Mouse (Mus musculus) heart, embryonic 16.5 days (tissue): ENCODE data around the gene Gm45753. TPM values are rescaled to one million over a fixed set of nuclear protein-coding genes. Genes with fewer than 3 reads are reported as not detected.

ENCODE experiments used
- ATAC-seq: fragments of 200-750 bp; cut with Nextera tagmentation; replicated peaks from 2 replicates; pipeline ENCODE4 v1.8.0; 2017; ENCODE audit warnings: moderate number of reproducible peaks; ENCODE audit not compliant: insufficient read depth, low FRiP score; ENCODE audit errors: extremely low read depth
- H3K27ac ChIP-seq: fragments of 300-500 bp; sonication (generic); 2 replicates; pipeline ENCODE4 v1.5.1; 2014; ENCODE audit warnings: mild to moderate bottlenecking, low read length, control low read depth, moderate library complexity
- H3K27me3 ChIP-seq: fragments of 300-500 bp; sonication (generic); 2 replicates; pipeline ENCODE4 v1.6.1; 2014; ENCODE audit warnings: low read length, mixed read lengths; ENCODE audit not compliant: control insufficient read depth, insufficient read depth
- H3K36me3 ChIP-seq: fragments of 300-500 bp; sonication (generic); 2 replicates; pipeline ENCODE4 v1.6.1; 2014; ENCODE audit not compliant: control insufficient read depth, insufficient read depth
- H3K4me1 ChIP-seq: fragments of 300-500 bp; sonication (generic); 2 replicates; pipeline ENCODE4 v1.6.1; 2014; ENCODE audit warnings: low read length, mixed read lengths; ENCODE audit not compliant: control insufficient read depth, insufficient read depth
- H3K4me2 ChIP-seq: fragments of 300-500 bp; sonication (generic); 2 replicates; pipeline ENCODE4 v1.6.1; 2014; ENCODE audit warnings: low read depth, mild to moderate bottlenecking, control low read depth, low read length
- H3K4me3 ChIP-seq: fragments of 300-500 bp; sonication (generic); 2 replicates; pipeline ENCODE4 v1.5.1; 2014; ENCODE audit warnings: mild to moderate bottlenecking, control low read depth, low read length
- H3K9ac ChIP-seq: fragments of 300-500 bp; sonication (generic); 2 replicates; pipeline ENCODE4 v1.6.1; 2014; ENCODE audit warnings: low read length, control low read depth
- H3K9me3 ChIP-seq: fragments of 300-500 bp; sonication (generic); replicated peaks from 2 replicates; pipeline ENCODE4 v1.6.1; 2016; ENCODE audit warnings: low read length; ENCODE audit not compliant: control insufficient read depth
- WGBS: fragments of 180-500 bp; shearing (Covaris S2); extraction: QIAGEN DNeasy Blood & Tissue Kit; methylation state at CpG from one replicate; pipeline ENCODE4 v1.1.7; 2014; 5-methylcytosine and 5-hydroxymethylcytosine counted together
- polyA plus RNA-seq: library from polyadenylated mRNA; unstranded; fragments of >200 nt; fragmentation: Nextera tagmentation; extraction: Ambion mirVana; gene quantifications from 2 replicates; pipeline ENCODE4 v1.2.1, GENCODE M21; 2015

Gm45753 gene
- polyA plus RNA-seq, 1 experiment from 2014 or later = 0.11 TPM

DNA sequence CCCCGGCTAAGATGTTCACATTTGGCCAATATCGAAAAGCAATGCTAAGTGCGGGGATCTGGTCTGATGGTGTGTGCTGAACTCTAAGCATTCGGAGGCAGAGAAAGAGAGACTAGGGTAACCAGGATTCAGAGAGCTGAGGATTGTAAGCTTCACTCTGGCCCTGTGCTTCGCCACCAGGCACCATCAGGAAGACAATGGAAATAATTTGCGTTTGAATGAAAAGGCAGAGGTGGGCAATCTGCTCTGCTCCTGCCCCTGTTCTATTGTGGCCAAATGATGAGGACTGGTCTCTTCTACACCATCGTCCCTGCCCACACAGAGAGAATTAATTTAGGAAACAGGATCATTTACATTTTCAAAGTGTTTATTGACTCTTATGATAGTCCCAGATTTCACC, 62.0 kb downstream of the Gm45753 start:
- Histone ChIP-seq H3K27me3 (no peaks in the 10 kb centered on the region), H3K27ac (no peak overlapping the region), H3K4me2 (no peak overlapping the region), H3K9me3 (no peaks in the 10 kb centered on the region), H3K4me1 (no peaks in the 10 kb centered on the region), H3K9ac (no peak overlapping the region), H3K36me3 (no peaks in the 10 kb centered on the region), H3K4me3 (no peak overlapping the region)
- ATAC-seq = no peak
- WGBS = 63% methylated on average over 7 of the region's 7 CpGs

DNA sequence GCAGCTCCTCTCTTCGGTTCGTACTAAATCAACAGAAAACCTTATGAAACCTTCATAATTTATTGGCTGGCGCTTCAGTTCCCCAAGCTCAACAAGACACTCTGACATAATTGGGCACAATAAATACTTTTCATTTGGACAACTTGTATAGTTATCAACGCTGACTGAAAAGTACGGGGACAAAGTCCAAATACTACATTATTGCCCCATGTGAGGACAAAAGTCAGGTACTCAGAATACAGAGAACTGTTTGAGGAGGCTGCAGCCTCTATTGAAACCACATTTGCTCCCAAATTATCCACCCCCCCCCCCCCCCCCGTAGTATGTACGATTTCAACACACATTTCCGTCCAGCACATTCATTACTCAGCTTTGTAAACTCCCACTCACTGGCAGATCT, 68.9 kb downstream of the Gm45753 start:
- no peak overlapping the region for H3K4me3 ChIP-seq
- no peak overlapping the region for H3K9ac ChIP-seq
- H3K4me2 ChIP-seq = no peak overlapping the region
- 68% methylated on average over 8 of the region's 8 CpGs for whole genome bisulfite sequencing
- no peak overlapping the region for H3K27ac ChIP-seq
- H3K9me3 ChIP-seq = no peaks in the 10 kb centered on the region
- no peak for ATAC-seq
- no peaks in the 10 kb centered on the region; the same call in 1 of the 2 replicates for H3K27me3 ChIP-seq
- no peaks in the 10 kb centered on the region for H3K4me1 ChIP-seq
- H3K36me3 ChIP-seq = no peaks in the 10 kb centered on the region

DNA sequence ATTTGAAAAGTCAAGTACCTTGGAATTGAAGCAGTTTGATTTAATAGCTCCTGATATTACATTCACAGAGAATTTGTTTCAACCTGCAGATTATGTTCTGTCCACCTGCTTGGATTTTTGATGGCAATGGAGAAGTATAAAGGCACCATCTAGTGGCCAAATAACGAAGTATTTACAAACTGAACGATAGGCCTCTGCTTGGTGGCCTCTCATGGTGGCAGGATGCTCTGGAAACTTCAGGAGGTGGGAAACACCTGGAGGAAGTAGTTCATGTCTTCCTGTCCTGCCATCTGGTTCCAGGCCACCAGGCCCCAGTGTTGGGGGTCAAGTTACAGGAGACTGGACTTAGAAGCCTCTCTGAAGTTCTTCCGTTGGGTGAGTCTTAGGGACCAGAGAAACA, 70.0 kb downstream of the Gm45753 start:
- WGBS = 27% methylated on average over 3 of the region's 3 CpGs
- H3K27me3 ChIP-seq = no peaks in the 10 kb centered on the region; the same call in 1 of the 2 replicates

DNA sequence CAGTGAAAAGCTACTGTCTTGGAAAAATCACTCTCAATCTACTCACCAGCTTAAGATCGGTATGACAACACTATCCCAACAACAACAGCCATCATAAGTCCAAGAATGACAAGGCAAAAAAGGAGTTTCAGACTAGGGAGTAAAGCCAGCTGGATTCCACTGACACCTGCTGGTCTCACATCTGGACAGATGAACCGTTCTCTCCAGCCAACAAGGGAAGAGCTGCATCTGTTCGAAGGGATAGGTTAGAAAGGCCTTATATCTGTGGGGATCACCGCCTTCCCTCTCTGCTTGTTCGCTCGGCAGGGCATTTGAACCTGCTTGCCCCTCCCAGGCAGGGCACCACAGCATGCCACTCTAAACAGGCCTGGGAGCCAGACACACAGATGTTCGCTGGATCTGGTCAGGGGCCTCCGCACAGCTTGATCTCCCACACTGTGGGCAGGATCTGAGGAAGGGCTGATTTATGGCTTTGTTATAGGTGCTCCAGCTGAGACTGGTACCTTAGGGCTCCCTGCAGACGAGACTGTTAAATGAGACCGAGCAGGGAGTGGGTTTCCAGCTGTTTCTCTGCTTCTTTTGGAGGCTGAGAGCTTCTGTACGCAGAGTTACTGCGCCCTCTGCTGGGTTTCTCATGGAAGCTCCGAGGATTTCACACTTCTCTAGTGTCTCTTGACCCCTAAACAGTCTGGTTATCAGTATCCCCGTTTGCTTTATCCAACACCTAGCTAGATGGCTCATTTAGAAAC, 71.9 kb downstream of the Gm45753 start:
- Histone ChIP-seq H3K4me1 (no peaks in the 10 kb centered on the region), H3K27me3 (no peaks in the 10 kb centered on the region; the same call in 1 of the 2 replicates), H3K27ac (no peak overlapping the region), H3K4me2 (0 out of 2 replicates have a peak overlapping the region, but pooled peaks have one; percentile 24), H3K36me3 (no peaks in the 10 kb centered on the region), H3K4me3 (no peak overlapping the region), H3K9me3 (no peaks in the 10 kb centered on the region), H3K9ac (no peak overlapping the region)
- 25% methylated on average over 14 of the region's 14 CpGs for WGBS
- no peak for ATAC-seq

More for the DNA sequence above, 70.0 kb downstream of the Gm45753 start:
- Histone ChIP-seq H3K27ac (no peak overlapping the region), H3K9ac (no peak overlapping the region), H3K36me3 (no peaks in the 10 kb centered on the region), H3K9me3 (no peaks in the 10 kb centered on the region), H3K4me2 (no peak overlapping the region), H3K4me1 (no peaks in the 10 kb centered on the region), H3K4me3 (no peak overlapping the region)
- ATAC-seq = no peak; the same call in 1 of the 2 replicates

DNA sequence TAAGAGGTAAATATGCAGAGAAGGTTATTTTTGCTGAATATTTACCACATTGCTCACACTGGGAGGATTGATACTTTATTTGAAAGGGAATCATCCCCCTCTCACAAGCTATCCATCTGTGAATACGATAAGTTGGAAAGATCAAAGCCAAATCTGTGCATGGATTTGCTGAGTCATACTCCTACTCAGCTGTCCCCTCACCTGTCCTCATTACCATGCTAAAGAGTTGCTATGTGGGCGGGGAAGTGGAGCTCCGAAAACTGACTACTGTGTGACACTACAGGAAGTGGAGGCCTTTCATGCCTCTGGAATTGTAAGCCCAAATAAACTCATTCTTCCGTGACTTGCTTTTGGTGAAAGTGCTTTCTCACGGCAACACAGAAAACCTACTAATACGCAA, 73.0 kb downstream of the Gm45753 start:
- no peak for ATAC-seq
- Histone ChIP-seq H3K9ac (no peak overlapping the region), H3K4me2 (no peak overlapping the region), H3K4me1 (no peaks in the 10 kb centered on the region), H3K27ac (no peak overlapping the region), H3K27me3 (no peaks in the 10 kb centered on the region; the same call in 1 of the 2 replicates), H3K4me3 (no peak overlapping the region), H3K36me3 (no peaks in the 10 kb centered on the region), H3K9me3 (no peaks in the 10 kb centered on the region)
- WGBS = 84% methylated on average over 6 of the region's 6 CpGs

DNA sequence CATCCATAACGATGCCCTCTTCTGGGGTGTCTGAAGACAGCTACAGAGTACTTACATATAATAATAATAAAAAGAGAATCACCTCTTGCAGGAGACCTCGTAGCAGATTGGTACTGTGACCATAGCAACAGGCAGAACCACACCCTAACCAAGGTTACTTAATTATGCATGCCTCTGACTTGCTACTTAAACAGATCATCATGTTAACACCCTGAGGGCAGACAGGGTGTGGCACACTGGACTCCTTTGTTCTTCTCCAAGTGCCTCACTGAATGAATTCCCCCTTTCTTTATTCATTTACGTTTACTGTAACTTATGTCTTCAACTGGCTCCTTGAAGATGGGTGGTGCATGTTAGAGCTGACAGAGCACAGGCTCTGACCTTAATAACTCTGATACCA, 75.0 kb downstream of the Gm45753 start:
- no peak overlapping the region for H3K4me2 ChIP-seq
- no peaks in the 10 kb centered on the region; the same call in 1 of the 2 replicates for H3K27me3 ChIP-seq
- H3K9me3 ChIP-seq = no peaks in the 10 kb centered on the region
- H3K4me1 ChIP-seq = no peaks in the 10 kb centered on the region
- H3K27ac ChIP-seq = no peak overlapping the region
- WGBS = 61% methylated on average over 3 of the region's 3 CpGs
- H3K9ac ChIP-seq = no peak overlapping the region
- no peak overlapping the region for H3K4me3 ChIP-seq
- no peaks in the 10 kb centered on the region for H3K36me3 ChIP-seq
- ATAC-seq = no peak

Other genes starting within 250 kb of the Gm45753 start
- gene Mtnr1a, start 239.3 kb downstream of the Gm45753 start, polyA plus RNA-seq = not detected in 2 replicates
- gene F11, start 46.4 kb downstream of the Gm45753 start, polyA plus RNA-seq = 0.07 TPM in 1 of 2 replicates, not detected in the other
- not detected in 2 replicates for gene Klkb1, start 13.6 kb downstream of the Gm45753 start, polyA plus RNA-seq
- gene Cyp4v3, start 24.8 kb upstream of the Gm45753 start, polyA plus RNA-seq = 0.81 and 1.1 TPM in 2 replicates
- 3.0 and 3.4 TPM in 2 replicates for gene Fam149a, start 73.8 kb upstream of the Gm45753 start, polyA plus RNA-seq
- 2.0 and 3.2 TPM in 2 replicates for gene Tlr3, start 102.6 kb upstream of the Gm45753 start, polyA plus RNA-seq
- 316 and 349 TPM in 2 replicates for gene Sorbs2, start 199.3 kb upstream of the Gm45753 start, polyA plus RNA-seq